Mouse (Mus musculus): ENCODE measurements around the gene Itpr2. TPM values are rescaled to one million over a fixed set of nuclear protein-coding genes. Genes with fewer than 3 reads are reported as not detected.

Itpr2 gene
- total RNA-seq, 2 experiments from 2014 or later = 38.2 to 47.8 TPM

DNA sequence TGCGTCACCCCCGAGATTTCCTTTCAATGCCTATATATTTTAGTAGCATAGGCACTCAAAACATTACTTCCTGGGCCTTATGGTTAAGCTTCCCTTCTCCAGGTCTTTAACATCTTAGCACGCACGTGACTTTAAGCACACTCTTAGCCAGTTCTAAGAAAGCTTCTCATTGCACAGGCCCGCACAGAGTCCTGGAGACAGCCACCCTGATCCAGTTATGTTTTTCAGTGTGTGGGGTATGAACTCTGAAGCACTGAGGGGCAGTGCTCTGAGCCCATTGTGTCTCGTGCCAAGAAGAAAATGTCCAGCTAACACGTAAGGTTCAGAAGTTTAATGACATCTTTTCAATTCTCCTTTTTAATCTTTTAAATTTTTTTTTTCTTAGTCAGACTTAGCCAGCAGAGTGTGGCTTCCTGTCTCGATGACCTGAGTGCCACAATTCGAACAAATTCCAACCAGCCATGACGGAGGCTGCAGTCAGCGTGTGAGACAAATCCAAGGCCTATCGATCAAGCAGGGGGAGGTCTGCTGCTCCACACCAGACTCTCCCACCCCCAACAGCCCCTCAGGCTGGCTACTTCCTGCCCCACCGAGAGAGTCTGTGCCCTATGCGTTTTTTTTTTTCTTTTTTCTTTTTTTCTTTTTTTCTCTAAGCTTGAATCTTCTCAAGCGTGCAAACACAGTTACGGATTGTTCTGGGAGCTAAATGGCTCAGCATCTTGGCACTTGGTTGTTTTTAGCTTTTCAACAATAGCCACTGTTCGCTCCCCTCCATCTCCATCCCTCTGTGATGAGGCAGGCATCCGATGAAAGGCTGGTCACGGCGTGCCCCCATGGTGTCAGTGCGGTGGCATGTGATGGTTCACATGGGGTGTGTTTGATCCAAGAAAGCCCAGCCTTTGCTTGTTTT is 390.9 kb downstream of the Itpr2 start:
- DNase-seq = peak in 1 of 2 experiments; percentile 23

DNA sequence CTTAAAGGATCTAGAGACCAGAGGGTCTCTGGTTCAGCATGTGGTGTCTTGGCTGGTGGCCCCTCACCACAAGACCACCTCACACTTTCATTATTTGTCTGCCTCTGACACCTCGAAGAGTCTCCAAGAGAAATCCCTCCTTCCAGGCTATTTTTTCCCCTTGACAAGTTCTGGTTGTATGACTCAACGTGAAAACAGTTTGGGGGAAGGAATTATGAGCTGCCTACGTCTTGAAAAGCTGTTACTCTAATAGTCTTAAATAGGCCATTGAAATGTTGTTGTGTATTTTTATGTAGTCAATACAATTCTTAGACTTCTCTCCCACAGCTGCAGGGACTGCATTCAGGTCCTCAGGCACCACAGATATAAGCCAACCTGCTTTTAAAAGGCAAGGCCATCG is 391.6 kb downstream of the Itpr2 start:
- DNase-seq = no peak

DNA sequence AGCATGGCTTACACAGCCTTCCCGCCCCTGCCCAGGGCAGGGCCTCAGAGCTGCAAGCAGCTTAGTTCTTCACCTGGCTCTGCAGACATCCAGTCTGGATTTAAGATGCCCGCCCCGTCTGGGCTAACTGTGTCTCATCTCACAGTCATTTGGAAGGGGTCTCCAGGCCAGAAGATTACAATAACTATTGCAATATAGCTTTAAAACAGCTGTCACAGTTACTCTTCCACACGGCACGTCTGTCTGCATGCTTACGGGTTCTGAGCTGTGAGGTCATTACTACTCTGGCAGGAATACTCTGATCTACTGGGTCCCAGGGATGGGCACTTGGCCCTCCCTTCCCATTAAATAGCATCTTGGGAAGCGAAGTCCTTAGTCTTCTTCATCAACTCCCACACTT is 393.3 kb downstream of the Itpr2 start:
- no peak for DNase-seq

DNA sequence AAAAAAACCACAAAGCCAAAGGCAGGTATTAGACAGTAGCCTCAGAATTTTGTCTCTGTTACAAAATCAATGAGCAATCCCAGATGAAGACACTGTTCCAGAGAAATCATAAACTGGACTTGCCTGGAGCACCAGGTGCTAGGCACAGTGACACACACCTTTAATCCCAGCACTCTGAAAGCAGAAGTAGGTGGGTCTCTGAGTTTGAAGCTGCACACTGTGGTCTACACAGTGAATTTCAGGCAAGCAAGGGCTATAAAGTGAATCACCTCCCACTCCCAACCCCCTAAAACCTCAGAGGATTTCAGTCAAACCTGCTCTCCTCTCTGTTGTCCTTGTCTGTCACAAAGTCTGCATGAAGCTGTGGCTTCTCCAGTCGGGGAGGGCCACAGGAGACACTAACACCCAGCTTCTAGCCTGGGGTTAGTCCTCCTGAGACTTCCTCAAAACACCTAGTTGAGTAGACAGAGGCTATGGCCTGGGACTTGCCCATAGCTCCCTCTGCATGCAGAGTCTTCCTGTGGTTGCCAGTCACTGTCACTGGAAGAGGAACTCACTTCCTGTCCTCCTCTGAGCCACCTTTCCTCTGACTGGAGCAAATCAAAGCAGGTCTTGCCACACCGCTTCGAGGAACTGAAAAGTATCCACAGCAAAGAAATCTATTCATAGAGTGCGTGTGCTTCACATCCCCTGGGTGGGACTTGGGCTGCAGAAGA is 394.7 kb downstream of the Itpr2 start:
- DNase-seq = no peak

DNA sequence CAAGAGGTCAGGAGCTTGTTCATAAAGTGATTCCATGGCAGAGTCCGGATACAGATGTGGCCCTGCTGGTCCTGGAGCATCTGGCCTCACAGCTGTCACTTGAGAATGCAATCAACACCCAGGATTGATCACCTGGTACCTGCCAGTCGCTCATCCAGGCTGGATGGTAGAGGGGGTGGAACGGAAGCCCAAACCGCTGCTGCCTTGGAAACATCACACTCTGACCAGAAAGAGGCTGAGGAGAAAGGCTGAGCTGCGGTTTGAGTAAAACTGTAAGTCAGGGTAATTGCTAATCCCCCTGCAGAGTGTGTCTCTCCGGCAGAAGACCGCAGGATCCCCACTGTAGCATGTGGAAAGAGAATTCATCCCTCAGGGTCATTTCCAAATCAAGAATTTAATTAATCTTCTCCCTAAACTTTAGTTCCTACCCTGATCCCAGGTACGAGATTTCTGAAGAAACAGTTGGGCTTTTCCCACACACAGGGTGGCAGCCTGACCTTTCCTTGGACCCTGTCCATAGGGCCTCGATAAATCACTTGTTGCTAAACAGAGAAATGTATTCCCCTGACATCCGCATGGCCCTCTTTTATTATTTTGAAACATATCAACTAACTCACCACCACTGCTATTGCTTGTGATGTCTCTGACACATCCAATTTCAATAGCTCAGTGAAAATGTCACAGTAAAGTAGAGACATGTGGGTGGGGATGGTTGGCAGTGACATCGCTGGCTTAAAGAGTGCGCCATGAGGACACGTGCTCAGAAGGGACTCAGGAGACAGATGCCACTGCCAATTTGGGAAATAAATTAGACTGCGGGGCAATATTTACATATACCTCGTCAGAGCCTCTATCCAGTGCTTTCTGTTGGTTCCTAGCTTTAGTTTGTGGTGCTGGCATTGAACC is 418.7 kb downstream of the Itpr2 start:
- DNase-seq = peak; percentile 24 to 39

DNA sequence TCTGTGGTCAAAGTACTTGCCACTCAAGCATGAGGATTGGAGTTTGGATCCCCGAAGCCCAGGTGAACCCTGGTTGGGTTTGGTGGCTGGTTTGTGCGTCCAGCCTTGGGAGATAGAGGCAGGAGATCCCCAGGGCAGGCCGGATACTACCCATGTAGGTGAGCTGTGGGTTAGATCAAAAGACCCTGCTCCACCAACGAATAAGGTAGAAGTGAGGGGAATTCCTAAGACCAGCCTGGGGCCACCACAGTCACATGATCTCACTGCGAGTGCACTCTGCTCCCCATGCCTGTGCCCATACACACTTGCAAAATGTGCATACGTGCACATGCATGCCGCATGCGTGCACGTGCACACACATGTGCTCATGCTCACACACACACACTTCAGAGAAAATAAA is 419.5 kb downstream of the Itpr2 start:
- DNase-seq = no peak

DNA sequence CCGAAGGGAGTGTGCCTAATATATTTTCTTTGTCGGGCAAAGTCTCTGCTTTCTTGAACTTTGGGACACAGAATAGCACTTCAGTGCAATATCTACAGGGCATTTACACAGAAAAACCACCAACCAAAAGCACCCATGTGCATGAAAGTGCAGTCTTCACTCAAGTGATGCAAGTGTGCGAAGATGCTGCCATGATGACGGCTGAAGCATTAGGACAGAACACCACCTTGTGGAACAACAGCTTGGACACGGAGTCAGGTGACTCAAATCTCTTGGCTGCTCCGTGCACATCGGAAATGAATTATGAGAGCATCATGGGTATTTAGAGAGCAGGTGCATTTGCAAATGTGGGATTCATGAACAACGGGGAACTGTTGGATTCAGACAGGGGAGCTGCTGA is 420.4 kb downstream of the Itpr2 start:
- no peak for DNase-seq

DNA sequence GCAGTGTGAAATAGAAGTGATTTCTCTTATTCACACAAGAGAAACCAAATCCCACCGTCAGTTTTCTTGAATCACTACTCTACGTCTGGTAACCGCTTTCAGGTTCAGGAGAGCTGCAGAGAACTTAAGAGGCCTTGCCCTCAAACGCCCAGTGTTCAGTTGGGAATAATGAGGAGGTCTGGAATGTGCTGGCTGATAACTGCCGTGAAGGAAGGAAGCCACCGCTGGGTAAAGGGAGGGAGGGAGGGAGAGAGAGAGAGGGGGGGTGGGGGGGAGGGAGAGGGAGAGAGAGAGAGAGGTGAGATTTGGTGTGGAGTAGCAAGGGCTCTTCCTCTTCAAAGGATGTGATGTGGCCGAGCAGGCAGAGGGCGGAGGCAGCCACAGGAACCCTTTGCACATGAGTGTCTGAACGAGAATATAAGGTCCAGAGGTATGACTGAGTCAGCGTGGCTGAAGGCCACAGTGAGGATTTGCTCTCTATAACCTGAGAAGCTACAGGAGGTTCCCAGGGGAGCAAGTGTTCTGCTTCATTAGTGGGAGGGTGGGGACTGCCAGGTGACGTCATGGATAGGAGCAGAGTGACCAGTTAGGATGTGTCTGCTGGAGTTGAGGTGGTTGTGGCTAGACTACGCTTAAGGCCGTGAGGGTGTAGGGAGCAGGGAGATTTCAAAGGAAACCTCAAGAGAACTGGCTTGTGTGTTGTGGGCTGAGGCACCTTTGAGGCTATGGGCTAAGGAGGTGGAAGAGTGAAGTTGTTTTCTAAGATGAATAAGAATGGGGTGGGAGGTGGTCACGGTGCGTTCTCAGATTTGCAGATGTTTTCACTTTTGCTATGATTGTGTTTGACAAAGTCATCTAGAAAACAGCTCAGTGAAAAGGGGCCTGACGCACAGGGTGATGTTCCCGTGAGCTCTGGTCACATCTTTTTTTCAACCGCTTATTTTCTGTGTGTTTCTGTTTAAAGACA is 421.2 kb downstream of the Itpr2 start:
- DNase-seq = no peak

DNA sequence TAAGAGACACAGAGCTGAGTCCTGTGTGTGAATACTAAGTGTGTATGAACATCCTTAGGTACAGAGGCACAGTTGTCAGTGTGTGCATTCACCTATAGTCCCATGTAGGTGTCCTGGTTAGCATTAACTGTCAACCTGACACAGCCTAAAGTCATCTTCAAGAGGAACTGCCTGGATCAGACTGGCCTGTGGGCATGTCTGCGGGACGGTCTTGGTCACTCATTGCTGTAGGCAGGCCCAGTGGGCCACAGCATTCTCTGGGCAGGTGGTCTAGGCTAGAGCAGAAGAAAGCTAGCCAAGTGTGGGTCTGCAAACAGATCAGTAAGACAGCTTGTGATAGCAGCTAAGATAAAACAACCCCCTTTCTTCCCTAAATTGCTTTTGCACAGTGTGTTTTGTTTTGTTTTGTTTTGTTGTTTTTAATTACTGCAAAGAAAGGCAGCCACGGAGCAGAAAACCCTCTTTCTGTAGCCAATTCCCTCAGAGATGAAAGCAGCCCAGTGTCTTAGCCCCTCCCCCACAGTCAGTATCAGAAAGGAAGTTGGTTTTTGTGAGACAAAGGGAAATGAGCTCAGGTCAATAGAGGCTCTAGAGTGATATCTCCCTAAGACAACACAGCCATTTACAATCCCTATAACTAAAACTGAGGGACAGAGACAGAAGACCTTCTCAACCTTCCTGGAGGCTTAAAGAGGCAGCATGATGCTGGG is 422.1 kb downstream of the Itpr2 start:
- DNase-seq = no peak

DNA sequence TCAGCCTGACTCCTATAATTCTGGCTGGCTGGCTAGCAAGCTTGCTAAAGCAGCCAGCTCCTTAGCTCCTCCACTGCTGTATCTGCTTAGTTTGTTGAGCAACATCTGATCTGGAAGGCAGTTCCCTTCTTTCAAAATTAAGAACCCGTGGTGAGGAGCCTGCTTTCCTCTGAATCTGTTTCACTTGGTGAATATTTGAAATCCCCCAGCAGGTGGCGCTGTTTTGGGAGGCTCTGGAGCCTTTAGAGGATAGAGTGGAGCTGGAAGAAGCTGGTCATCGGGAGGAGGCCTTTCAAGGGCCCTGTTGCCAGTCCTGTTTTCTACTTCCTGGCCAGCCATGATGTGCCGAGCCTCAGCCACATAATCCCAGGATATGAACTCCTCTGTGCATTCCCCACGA is 422.8 kb downstream of the Itpr2 start:
- peak; percentile 83 to 87 for DNase-seq

DNA sequence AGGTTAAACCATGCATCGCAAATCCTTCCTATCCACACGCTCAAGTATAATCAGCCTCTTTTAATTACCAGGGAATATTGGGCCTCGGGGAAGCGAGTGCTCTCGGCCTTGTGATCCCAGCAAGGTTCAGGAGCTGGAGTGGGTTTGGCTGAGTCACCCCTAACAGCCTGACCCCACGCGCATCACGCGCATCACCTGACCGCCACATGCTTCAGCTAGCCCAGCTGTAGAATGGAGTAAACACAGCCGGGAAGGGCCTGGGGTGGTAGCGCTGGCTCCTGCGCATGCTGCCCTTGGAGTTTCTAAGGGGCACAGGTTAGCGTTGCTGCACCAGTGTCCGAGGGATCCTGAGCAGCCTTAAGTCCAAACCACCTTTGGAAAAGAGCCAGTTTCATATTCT is 423.9 kb downstream of the Itpr2 start:
- no peak for DNase-seq

DNA sequence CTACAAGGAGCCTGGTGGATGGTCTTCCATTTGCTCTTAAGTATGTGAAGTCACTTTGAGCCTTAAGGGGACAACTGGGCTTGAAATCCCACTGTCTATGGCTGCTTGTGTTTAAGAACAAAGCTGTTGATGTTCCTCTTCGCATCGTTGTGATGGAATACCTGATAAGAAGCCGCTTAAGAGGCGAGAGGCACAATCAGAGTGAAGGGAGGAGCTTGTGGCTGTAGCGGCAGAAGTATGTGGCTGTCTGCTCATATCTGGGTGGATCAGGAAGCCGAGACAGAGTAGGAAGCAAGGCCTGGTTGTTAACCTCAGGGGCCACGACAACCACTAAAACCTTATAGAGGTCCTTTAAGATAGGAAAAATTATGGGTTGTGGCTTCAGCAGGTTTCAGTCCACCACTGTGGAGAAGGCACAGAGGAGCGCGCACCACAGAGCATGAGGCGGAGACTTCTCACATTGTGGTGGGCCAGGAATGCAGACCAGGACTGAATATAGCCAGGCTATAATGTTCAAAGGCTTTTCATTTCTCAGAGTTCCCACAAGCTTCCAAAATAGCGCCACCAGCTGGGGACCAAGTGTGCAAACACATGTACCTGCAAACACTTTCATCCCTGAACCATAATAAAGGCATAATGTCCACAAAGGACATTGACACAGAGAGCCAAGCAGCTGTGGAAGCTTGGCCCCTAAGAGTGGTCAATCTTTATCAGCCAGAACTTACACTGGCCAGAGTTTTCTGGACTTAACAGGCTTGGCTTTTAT is 424.7 kb downstream of the Itpr2 start:
- DNase-seq = peak; percentile 19 to 60

DNA sequence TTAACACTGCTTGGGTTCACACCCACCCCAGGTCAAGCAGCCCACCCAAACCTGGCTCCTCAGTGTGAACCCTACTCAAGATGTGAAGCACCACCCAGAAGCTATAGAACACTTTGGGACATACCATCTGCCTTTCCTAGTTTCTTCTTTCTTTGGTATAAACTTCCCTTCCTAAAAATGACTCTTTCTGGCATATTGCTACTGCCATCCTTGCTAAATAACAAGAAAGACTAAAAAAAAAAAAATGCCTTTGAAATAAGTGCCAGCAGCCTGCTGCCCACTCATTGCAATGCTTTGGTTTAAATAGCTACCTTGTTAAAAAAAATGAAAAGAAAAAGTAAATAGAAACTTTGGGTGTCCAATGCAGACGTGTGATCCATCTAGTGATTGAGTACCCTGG is 429.2 kb downstream of the Itpr2 start:
- no peak for DNase-seq

DNA sequence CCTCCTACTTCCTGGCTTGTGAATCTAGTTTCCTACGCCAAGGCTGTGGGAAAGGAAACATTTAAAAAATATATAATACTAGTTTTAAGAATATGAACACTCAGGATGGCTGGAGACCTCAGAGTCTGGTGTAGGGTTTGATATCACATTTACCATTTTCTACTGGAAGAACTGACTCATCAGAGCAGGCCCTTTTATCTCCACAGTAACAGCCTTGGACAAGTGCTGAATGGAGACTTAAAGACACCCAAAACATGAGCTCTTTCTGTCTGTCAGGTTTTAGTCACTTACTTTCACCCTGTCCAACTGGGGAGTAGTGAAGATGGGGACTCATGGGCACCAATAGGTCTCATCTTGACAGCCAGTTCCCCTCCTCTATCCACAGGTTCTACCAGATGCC is 430.1 kb downstream of the Itpr2 start:
- DNase-seq = no peak

Other genes with a start within 250 kb of the Itpr2 start
- 100 to 1,000 TPM; 100 to 113 TPM for gene Fgfr1op2, start 75.0 kb upstream of the Itpr2 start, total RNA-seq (2021)
- 10 to 100 TPM; 32.1 to 37.3 TPM for gene Ints13, start 75.6 kb upstream of the Itpr2 start, total RNA-seq (2021)
- gene Med21, start 140.3 kb upstream of the Itpr2 start, total RNA-seq (2021) = 10 to 100 TPM; 64.9 to 68.6 TPM
- gene Tm7sf3, start 140.6 kb upstream of the Itpr2 start, total RNA-seq (2021) = 10 to 100 TPM; 35.0 to 46.7 TPM
- 10 to 100 TPM; 17.7 to 22.4 TPM for gene Stk38l, start 222.8 kb upstream of the Itpr2 start, total RNA-seq (2021)